In the genomic region with DNA sequence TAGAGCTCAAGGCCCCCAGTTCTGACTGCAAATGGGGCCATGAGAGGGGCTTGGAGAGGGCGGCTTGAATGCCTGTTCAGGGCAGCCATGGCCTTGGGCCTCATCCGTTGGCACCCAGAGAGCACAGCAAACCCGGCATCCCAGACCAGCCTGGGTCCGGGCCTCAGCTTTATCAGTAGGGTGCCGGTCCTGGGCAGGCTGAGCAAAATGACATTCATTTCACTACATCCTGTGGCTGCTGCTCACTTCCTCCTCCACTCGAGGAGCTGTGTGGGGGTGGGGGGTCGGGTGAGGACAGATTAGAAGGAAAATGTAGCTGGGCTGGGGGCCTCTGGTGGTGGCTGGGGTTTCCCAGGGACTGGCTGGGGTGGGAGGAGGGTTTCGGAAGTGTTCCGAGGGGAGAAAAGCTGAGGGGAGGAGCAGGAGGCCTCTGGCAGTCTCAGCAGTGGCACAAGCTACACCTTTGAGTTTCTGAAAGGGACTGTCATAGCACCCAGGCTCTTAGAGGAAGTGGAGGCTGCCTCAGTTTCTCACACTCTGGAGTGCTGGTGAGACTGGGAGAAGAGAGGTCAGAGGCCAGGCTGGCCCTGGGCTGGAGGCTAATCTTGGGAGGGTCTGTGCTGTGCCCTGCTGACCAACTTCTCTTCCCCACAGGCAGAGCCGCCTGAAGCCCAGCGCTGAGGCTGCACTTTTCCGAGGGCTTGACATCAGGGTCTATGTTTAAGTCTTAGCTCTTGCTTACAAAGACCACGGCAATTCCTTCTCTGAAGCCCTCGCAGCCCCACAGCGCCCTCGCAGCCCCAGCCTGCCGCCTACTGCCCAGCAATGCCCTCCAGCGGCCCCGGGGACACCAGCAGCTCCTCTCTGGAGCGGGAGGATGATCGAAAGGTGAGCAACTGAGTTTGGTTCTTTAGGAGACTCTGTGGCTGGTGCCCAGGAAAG, we compare ENCODE assay signal across 8 mouse cellular contexts. TPM values are rescaled to one million over a fixed set of nuclear protein-coding genes. Genes with fewer than 3 reads are reported as not detected.
A peak's percentile ranks its signal among the peaks of the same experiment; 100 is the strongest.
DNase-seq lines count a peak whose midpoint lies in the region; ATAC-seq and TF ChIP-seq lines count a peak whose summit lies in the region.

No protein-coding gene starts in this region.

- peak overlapping the region; percentile 62 for H3K27ac ChIP-seq in left cerebral cortex, adult 2 months
- H3K27ac ChIP-seq in bone marrow macrophage, adult 2 months (ENCODE audit: insufficient read depth, low read depth, low read length) = peak overlapping the region; percentile 58
- H3K27ac ChIP-seq in heart, embryonic 11.5 days (ENCODE audit: low read depth, low read length) = peak overlapping the region; percentile 87
- no peak overlapping the region for H3K27ac ChIP-seq in midbrain, embryonic 11.5 days (ENCODE audit: low read depth, low read length)

- no peak for DNase-seq in left cerebral cortex, adult 2 months (ENCODE audit: extremely low spot score in 1 of 2, low spot score in 2 of 2)
- DNase-seq in left cerebral cortex, adult 8-10 months (ENCODE audit: low spot score in 2 of 2) = no peak
- DNase-seq in kidney, postnatal 4 days = peak; percentile 73 to 82
- peak; percentile 88 for DNase-seq in midbrain, embryonic 11.5 days (ENCODE audit: low spot score, missing footprints)
- DNase-seq in thymus, adult 18-20 months = peak; percentile 33 to 46
- no peak for DNase-seq in MN1 (ENCODE audit: low spot score)

- peaks cover 46% of the 10 kb centered on the region for H3K4me1 ChIP-seq in bone marrow macrophage, adult 2 months (ENCODE audit: control insufficient read depth, insufficient read depth, low read length)
- peaks cover 39% of the 10 kb centered on the region for H3K4me1 ChIP-seq in heart, embryonic 11.5 days (ENCODE audit: control insufficient read depth, insufficient read depth, low read length)
- H3K4me1 ChIP-seq in midbrain, embryonic 11.5 days (ENCODE audit: control insufficient read depth, insufficient read depth, low read length) = peaks cover 15% of the 10 kb centered on the region

- no peak for TF ChIP-seq POLR2A in bone marrow macrophage, adult 2 months (IDR thresholded peaks at IDR 0.05; ENCODE audit: borderline replicate concordance, low read depth, low read length)

- H3K36me3 ChIP-seq in heart, embryonic 11.5 days (ENCODE audit: control insufficient read depth, insufficient read depth, low read length) = peaks cover 17% of the 10 kb centered on the region
- peaks cover 3% of the 10 kb centered on the region; the same call in 1 of the 2 replicates for H3K36me3 ChIP-seq in midbrain, embryonic 11.5 days (ENCODE audit: control insufficient read depth, insufficient read depth, low read length)

- 6% methylated on average over 21 of the region's 21 CpGs for WGBS in heart, embryonic 11.5 days (ENCODE audit: insufficient replicate concordance)
- WGBS in midbrain, embryonic 11.5 days = 13% methylated on average over 21 of the region's 21 CpGs

- intact Hi-C loops in left cerebral cortex, adult 2 months (cut with DNase I) = loop anchor here (2.0 kb wide), 2 partner anchors 28 to 52 kb away; a partner anchor contains a TSS

- peak overlapping the region; percentile 63 for H3K4me2 ChIP-seq in heart, embryonic 11.5 days
- 0 out of 2 replicates have a peak overlapping the region, but pooled peaks have one; percentile 7 for H3K4me2 ChIP-seq in midbrain, embryonic 11.5 days

- peak overlapping the region; percentile 65 for H3K9ac ChIP-seq in heart, embryonic 11.5 days (ENCODE audit: low read depth, low read length)
- H3K9ac ChIP-seq in midbrain, embryonic 11.5 days (ENCODE audit: low read length) = peak overlapping the region; percentile 49

- H3K4me3 ChIP-seq in left cerebral cortex, adult 2 months = peak overlapping the region; percentile 26; the same call in 1 of the 2 replicates
- peak overlapping the region; percentile 19; the same call in 1 of the 2 replicates for H3K4me3 ChIP-seq in bone marrow macrophage, adult 2 months (ENCODE audit: insufficient read depth, low read length)
- peak overlapping the region; percentile 23 for H3K4me3 ChIP-seq in heart, embryonic 11.5 days (ENCODE audit: low read depth, low read length)
- H3K4me3 ChIP-seq in midbrain, embryonic 11.5 days (ENCODE audit: low read depth, low read length) = no peak overlapping the region

- TF ChIP-seq CTCF in left cerebral cortex, adult 2 months (IDR thresholded peaks at IDR 0.05) = peak; percentile 48
- no peak for TF ChIP-seq CTCF in bone marrow macrophage, adult 2 months (IDR thresholded peaks at IDR 0.05; ENCODE audit: low read depth, low read length)

- peak; percentile 50 for ATAC-seq in heart, embryonic 11.5 days (replicated peaks; ENCODE audit: insufficient number of reproducible peaks, low FRiP score, low TSS enrichment)
- peak; percentile 54 for ATAC-seq in midbrain, embryonic 11.5 days (ENCODE audit: low FRiP score)

- H3K27me3 ChIP-seq in heart, embryonic 11.5 days (ENCODE audit: control insufficient read depth, insufficient read depth, low read length) = no peaks in the 10 kb centered on the region
- no peaks in the 10 kb centered on the region for H3K27me3 ChIP-seq in midbrain, embryonic 11.5 days (ENCODE audit: control insufficient read depth, insufficient read depth, low read length)

- H3K9me3 ChIP-seq in heart, embryonic 11.5 days (replicated peaks; ENCODE audit: control insufficient read depth, low read length) = no peaks in the 10 kb centered on the region
- no peaks in the 10 kb centered on the region for H3K9me3 ChIP-seq in midbrain, embryonic 11.5 days (ENCODE audit: control insufficient read depth, low read length)

RNA-seq across cellular contexts. Expression of a gene that starts 28.8 kb away (rescaled TPM):
- total RNA-seq in left cerebral cortex, adult 2 months (2021) = 100 to 1,000 TPM in 1 of 2 experiments, 10 to 100 TPM in 1; 99.8 to 116 TPM
- total RNA-seq in left cerebral cortex, adult 8-10 months (2022) = 100 to 1,000 TPM; 101 to 108 (median 103) TPM
- 36.9 and 53.8 TPM in 2 replicates for polyA plus RNA-seq in bone marrow macrophage, adult 2 months (2012; ENCODE audit: insufficient read depth, insufficient read length, missing spikeins)
- polyA plus RNA-seq in heart, embryonic 11.5 days (2014; fragmentation: Nextera tagmentation; extraction: Ambion mirVana) = 55.1 and 60.1 TPM in 2 replicates
- polyA plus RNA-seq in midbrain, embryonic 11.5 days (2014; fragmentation: Nextera tagmentation; extraction: Ambion mirVana) = 49.6 and 56.5 TPM in 2 replicates

Comparison
In these comparisons a context has a peak if more than half of its experiments do, and no peak if none do; other contexts are left out.
1. DNase-seq: peak in kidney, postnatal 4 days (2 of 2), midbrain, embryonic 11.5 days (single experiment) and thymus, adult 18-20 months (2 of 2); none in left cerebral cortex, adult 2 months (0 of 2), left cerebral cortex, adult 8-10 months (0 of 2) and MN1 (single experiment).